In genomic region chr4:101365299-101365698, GRCm38 (mm10) we compare ENCODE assay signal across 18 mouse cellular contexts. TPM values are rescaled to one million over a fixed set of nuclear protein-coding genes. Genes with fewer than 3 reads are reported as not detected.
DNase-seq lines count a peak whose midpoint lies in the region; ATAC-seq and TF ChIP-seq lines count a peak whose summit lies in the region.
"Had no signal": no experiment of that assay in that cellular context is flagged by ENCODE, and none has a peak within 500 bp of the region (broad histone marks: within the 10 kb centered on the region; RNA-seq: fewer than 3 reads in every experiment).

No protein-coding gene starts in this region.

- no peaks in the 10 kb centered on the region for H3K36me3 ChIP-seq in kidney, adult 2 months (ENCODE audit: control insufficient read depth, insufficient read depth, low read length)
- no peaks in the 10 kb centered on the region for H3K36me3 ChIP-seq in lung, postnatal 0 days (ENCODE audit: insufficient read depth, low read length)
- H3K36me3 ChIP-seq: embryonic facial prominence, embryonic 10.5 days; G1E; heart, embryonic 10.5 days; hindbrain, embryonic 12.5 days had no signal

- no peaks in the 10 kb centered on the region for H3K27me3 ChIP-seq in kidney, adult 2 months (replicated peaks; ENCODE audit: control insufficient read depth, insufficient read depth, low read length)
- H3K27me3 ChIP-seq in lung, postnatal 0 days (replicated peaks; ENCODE audit: insufficient read depth, low read length) = no peaks in the 10 kb centered on the region
- H3K27me3 ChIP-seq: forebrain, embryonic 13.5 days; hindbrain, embryonic 12.5 days had no signal

- no peak for TF ChIP-seq CTCF in kidney, adult 2 months (conservative IDR thresholded peaks at IDR 0.05; ENCODE audit: insufficient read depth, insufficient read length, low read depth, low read length)
- 0 out of 2 replicates have a peak, but pooled peaks have one; percentile 2 for TF ChIP-seq CTCF in lung, postnatal 0 days (IDR thresholded peaks at IDR 0.05)

- H3K4me2 ChIP-seq in lung, postnatal 0 days (replicated peaks; ENCODE audit: low read depth, low read length) = no peak overlapping the region
- H3K4me2 ChIP-seq: forebrain, embryonic 13.5 days; hindbrain, embryonic 12.5 days had no signal

- no peak for ATAC-seq in lung, postnatal 0 days
- ATAC-seq: forebrain, embryonic 13.5 days had no signal

- H3K4me1 ChIP-seq in kidney, adult 2 months (ENCODE audit: control insufficient read depth, insufficient read depth, low read length) = peaks cover 26% of the 10 kb centered on the region
- no peaks in the 10 kb centered on the region for H3K4me1 ChIP-seq in lung, postnatal 0 days (ENCODE audit: insufficient read depth, low read depth, low read length)
- H3K4me1 ChIP-seq: embryonic facial prominence, embryonic 10.5 days; forebrain, embryonic 13.5 days had no signal

- no peak overlapping the region for H3K9ac ChIP-seq in lung, postnatal 0 days (replicated peaks; ENCODE audit: low read depth)
- H3K9ac ChIP-seq: forebrain, embryonic 13.5 days; hindbrain, embryonic 12.5 days had no signal

- no peak overlapping the region for H3K4me3 ChIP-seq in kidney, adult 2 months (ENCODE audit: insufficient read depth, low read depth, low read length)
- H3K4me3 ChIP-seq in lung, postnatal 0 days (ENCODE audit: low read depth, low read length) = no peak overlapping the region
- H3K4me3 ChIP-seq: embryonic facial prominence, embryonic 10.5 days; forebrain, embryonic 13.5 days; heart, embryonic 10.5 days; hindbrain, embryonic 12.5 days had no signal

- TF ChIP-seq POLR2A in kidney, adult 2 months (IDR thresholded peaks at IDR 0.05; ENCODE audit: low read depth, low read length) = no peak

- DNase-seq in kidney, adult 2 months = peak; percentile 76
- no peak for DNase-seq in kidney, postnatal 10 days
- DNase-seq in lung, postnatal 0 days (ENCODE audit: low spot score) = no peak
- no peak for DNase-seq in lung, postnatal 4 days
- DNase-seq in kidney, postnatal 36 days = peak; percentile 31 to 69
- no peak for DNase-seq in right cerebral cortex, postnatal 4 days
- DNase-seq: adrenal gland, adult 8-10 months; adrenal gland, postnatal 36 days; cerebellum, adult 2 months; cerebellum, postnatal 10 days; heart, adult 18-20 months; heart, postnatal 10 days; heart, postnatal 4 days had no signal

- no peaks in the 10 kb centered on the region for H3K9me3 ChIP-seq in lung, postnatal 0 days (ENCODE audit: low read length)
- H3K9me3 ChIP-seq: embryonic facial prominence, embryonic 10.5 days; forebrain, embryonic 13.5 days; G1E; heart, embryonic 10.5 days; hindbrain, embryonic 12.5 days had no signal

- H3K27ac ChIP-seq in kidney, adult 2 months (ENCODE audit: insufficient read depth, low read depth, low read length) = peak overlapping the region; percentile 78
- no peak overlapping the region for H3K27ac ChIP-seq in lung, postnatal 0 days (ENCODE audit: low read length)
- H3K27ac ChIP-seq: embryonic facial prominence, embryonic 10.5 days; forebrain, embryonic 13.5 days; heart, embryonic 10.5 days; hindbrain, embryonic 12.5 days had no signal

- TF ChIP-seq EP300 in lung, postnatal 0 days (IDR thresholded peaks at IDR 0.05) = no peak

- WGBS in kidney, adult 2 months = 34% methylated on average over 3 of the region's 3 CpGs
- 89% methylated on average over 3 of the region's 3 CpGs for WGBS in lung, postnatal 0 days

RNA-seq across cellular contexts. Expression of gene Ak4, which starts 53.8 kb away (rescaled TPM):
- 135 and 164 TPM in 2 replicates for polyA plus RNA-seq in kidney, adult 2 months (2012; rRNA removed)
- polyA plus RNA-seq in lung, postnatal 0 days (2015; fragmentation: Nextera tagmentation; extraction: Ambion mirVana) = 4.8 and 5.3 TPM in 2 replicates
- polyA plus RNA-seq: G1E had no signal

Comparison
In these comparisons a context has a peak if more than half of its experiments do, and no peak if none do; other contexts are left out.
1. DNase-seq: peak in kidney, adult 2 months (single experiment) and kidney, postnatal 36 days (2 of 2); none in kidney, postnatal 10 days (single experiment), lung, postnatal 0 days (single experiment), lung, postnatal 4 days (0 of 2) and right cerebral cortex, postnatal 4 days (single experiment).
2. RNA of gene Ak4, which starts 53.8 kb away (polyA plus RNA-seq): 135 to 164 TPM in kidney, adult 2 months; 4.8 to 5.3 TPM in lung, postnatal 0 days; every median in the first group is over 10 times any median in the second.